Mouse (Mus musculus): ENCODE measurements around the gene Abhd16a. TPM values are rescaled to one million over a fixed set of nuclear protein-coding genes. Genes with fewer than 3 reads are reported as not detected.
A peak's percentile ranks its signal among the peaks of the same experiment; 100 is the strongest.
"Not testable (repeated sequence)": the region's sequence is repeated elsewhere in the genome, so short reads cannot be mapped to it uniquely, and the experiment has no call there.

Abhd16a gene
- polyA plus RNA-seq, 1 experiment from 2014 or later, result 69.9 TPM

DNA sequence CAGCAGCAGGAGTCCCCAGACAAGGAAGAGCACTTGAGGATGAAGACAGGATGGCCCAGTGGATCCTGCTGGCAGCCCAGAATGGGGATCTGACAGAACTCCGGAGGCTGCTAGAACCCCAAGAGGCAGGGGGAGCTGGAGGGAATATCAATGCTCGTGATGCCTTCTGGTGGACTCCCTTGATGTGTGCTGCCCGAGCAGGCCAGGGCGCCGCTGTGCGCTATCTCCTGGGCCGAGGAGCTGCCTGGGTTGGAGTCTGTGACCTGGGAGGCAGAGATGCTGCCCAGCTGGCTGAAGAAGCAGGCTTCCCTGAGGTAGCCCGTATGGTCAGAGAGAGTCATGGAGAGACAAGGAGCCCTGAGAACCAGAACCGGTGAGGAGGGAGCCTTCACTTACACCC is 34.2 kb downstream of the Abhd16a start:
- not testable (repeated sequence) for ATAC-seq; H3K9ac ChIP-seq (ENCODE audit: low read length); H3K9me3 ChIP-seq (replicated peaks; ENCODE audit: control insufficient read depth, low read length); DNase-seq (ENCODE audit: low spot score); H3K4me2 ChIP-seq (ENCODE audit: low read length); H3K27me3 ChIP-seq (replicated peaks; ENCODE audit: control insufficient read depth, insufficient read depth, low read length); H3K4me3 ChIP-seq (ENCODE audit: low read depth, low read length); H3K27ac ChIP-seq (ENCODE audit: low read depth, low read length)
- Histone ChIP-seq H3K36me3 (ENCODE audit: control insufficient read depth, insufficient read depth, low read length) (peaks cover 35% of the 10 kb centered on the region), H3K4me1 (ENCODE audit: control insufficient read depth, insufficient read depth, low read length) (peaks cover 15% of the 10 kb centered on the region)
- WGBS, result 94% methylated on average over 9 of the region's 9 CpGs

DNA sequence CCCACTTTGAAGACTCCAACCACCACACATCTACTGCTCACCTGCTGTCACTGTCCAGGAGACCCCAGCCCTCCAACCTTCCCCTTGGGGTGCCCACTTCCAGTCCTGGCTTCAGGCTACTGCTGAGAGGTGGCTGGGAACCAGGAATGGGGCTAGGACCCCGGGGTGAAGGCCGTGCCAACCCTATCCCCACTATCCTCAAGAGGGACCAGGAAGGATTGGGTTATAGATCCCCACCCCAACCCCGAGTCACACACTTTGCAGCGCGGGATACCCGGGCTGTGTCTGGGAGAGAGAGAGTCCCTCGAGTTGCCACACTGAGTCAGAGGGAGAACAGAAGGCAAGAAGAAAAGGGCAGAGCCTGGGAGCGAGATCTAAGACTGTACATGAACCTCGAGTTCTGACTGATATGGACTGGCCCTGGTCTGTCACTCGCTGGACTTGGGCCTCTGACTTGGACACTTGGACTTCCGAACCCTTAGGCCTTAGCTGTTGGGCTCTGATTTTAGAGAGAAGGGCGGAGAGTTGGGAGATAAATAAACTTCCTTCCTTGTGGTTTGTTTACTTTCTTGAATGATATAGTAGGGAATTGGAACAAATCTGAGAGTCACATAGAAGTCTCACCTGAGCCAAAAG is 35.3 kb downstream of the Abhd16a start:
- Histone ChIP-seq H3K4me1 (ENCODE audit: control insufficient read depth, insufficient read depth, low read length) (peaks cover 15% of the 10 kb centered on the region), H3K36me3 (ENCODE audit: control insufficient read depth, insufficient read depth, low read length) (peaks cover 26% of the 10 kb centered on the region)
- DNase-seq (ENCODE audit: low spot score); H3K9ac ChIP-seq (ENCODE audit: low read length); H3K27me3 ChIP-seq (replicated peaks; ENCODE audit: control insufficient read depth, insufficient read depth, low read length); H3K4me3 ChIP-seq (ENCODE audit: low read depth, low read length); H3K4me2 ChIP-seq (ENCODE audit: low read length); H3K27ac ChIP-seq (ENCODE audit: low read depth, low read length); ATAC-seq; H3K9me3 ChIP-seq (replicated peaks; ENCODE audit: control insufficient read depth, low read length): not testable (repeated sequence)
- WGBS, result 92% methylated on average over 12 of the region's 12 CpGs

DNA sequence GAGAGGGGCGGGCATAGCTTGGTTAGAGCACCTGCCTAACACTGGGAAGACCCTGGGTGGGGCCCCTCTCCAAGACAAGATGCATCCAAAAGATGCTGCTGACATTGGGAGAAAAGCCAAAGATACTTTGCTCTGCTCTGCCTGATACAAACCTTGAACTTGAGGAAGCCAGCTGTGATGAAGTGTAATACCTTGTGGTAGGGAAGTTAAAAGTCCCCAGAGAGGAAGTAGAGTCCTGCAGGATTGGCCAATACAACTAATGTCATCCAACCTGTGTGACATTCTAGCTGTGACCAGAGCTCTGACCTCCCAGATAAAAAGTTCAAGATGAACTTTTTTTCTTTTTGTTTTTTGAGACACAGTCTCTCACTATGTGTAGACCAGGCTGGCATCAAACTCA is 36.0 kb downstream of the Abhd16a start:
- Histone ChIP-seq H3K4me2 (ENCODE audit: low read length) (0 out of 2 replicates have a peak overlapping the region, but pooled peaks have one; percentile 62), H3K4me3 (ENCODE audit: low read depth, low read length) (no peak overlapping the region), H3K4me1 (ENCODE audit: control insufficient read depth, insufficient read depth, low read length) (peaks cover 12% of the 10 kb centered on the region), H3K9me3 (replicated peaks; ENCODE audit: control insufficient read depth, low read length) (no peaks in the 10 kb centered on the region), H3K27ac (ENCODE audit: low read depth, low read length) (no peak overlapping the region), H3K9ac (ENCODE audit: low read length) (no peak overlapping the region), H3K36me3 (ENCODE audit: control insufficient read depth, insufficient read depth, low read length) (peaks cover 22% of the 10 kb centered on the region), H3K27me3 (replicated peaks; ENCODE audit: control insufficient read depth, insufficient read depth, low read length) (no peaks in the 10 kb centered on the region)
- WGBS, result 96% methylated on average over 1 of the region's 1 CpGs
- ATAC-seq, result no peak
- DNase-seq (ENCODE audit: low spot score), result no peak

DNA sequence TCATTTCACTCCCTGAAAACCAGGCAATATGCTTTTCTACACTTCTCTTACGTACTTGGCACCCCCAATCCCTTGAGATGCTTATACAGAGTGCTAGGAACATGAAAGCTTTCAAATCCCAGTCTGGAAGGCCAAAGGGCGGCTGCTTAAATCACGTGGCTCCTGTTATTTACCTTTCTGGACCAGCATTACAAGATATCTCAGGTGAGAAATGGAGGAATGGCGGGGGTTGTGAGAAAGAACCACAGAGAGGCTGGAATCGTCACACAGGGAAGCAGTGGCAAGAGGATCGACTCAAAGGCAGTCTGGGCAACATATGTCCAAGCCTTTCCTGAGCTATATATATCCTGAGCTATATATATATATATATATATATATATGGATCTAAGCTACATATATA is 36.5 kb downstream of the Abhd16a start:
- H3K4me1 ChIP-seq (ENCODE audit: control insufficient read depth, insufficient read depth, low read length), result peaks cover 7% of the 10 kb centered on the region; the same call in 1 of the 2 replicates
- no peak for ATAC-seq
- DNase-seq (ENCODE audit: low spot score), result no peak
- H3K27ac ChIP-seq (ENCODE audit: low read depth, low read length), result no peak overlapping the region
- no peaks in the 10 kb centered on the region for H3K27me3 ChIP-seq (replicated peaks; ENCODE audit: control insufficient read depth, insufficient read depth, low read length)
- peak overlapping the region; percentile 62 for H3K4me2 ChIP-seq (ENCODE audit: low read length)
- H3K9ac ChIP-seq (ENCODE audit: low read length), result peak overlapping the region; percentile 84
- peaks cover 26% of the 10 kb centered on the region for H3K36me3 ChIP-seq (ENCODE audit: control insufficient read depth, insufficient read depth, low read length)
- WGBS, result 35% methylated on average over 6 of the region's 6 CpGs
- no peaks in the 10 kb centered on the region for H3K9me3 ChIP-seq (replicated peaks; ENCODE audit: control insufficient read depth, low read length)
- peak overlapping the region; percentile 49 for H3K4me3 ChIP-seq (ENCODE audit: low read depth, low read length)

DNA sequence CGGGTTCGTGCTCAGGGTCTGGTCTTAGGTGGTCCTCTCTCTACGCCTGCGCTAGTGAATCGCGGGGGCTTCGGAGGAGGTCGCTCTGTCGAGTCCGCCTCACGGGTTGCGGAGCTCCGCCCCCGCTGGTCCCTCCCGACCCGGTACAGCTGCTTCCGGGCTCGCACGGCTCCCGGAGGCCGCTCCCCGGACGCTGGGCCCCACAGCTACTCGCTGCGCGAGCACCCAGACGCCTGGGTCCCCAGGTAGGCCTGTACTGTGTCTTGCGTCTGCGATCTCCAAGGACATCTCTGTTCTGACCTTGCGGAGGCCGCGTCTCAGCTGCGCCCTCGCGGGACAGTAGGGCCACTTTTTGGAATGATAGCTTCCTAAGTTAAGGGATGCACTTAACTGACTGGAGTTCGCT is 37.1 kb downstream of the Abhd16a start, which contains the start of gene D17H6S53E:
Gene D17H6S53E (plus strand): TSS at position 168 of the 406 bp plus-strand sequence.
- H3K36me3 ChIP-seq (ENCODE audit: control insufficient read depth, insufficient read depth, low read length), result peaks cover 26% of the 10 kb centered on the region
- ATAC-seq, result peak; percentile 47
- H3K27me3 ChIP-seq (replicated peaks; ENCODE audit: control insufficient read depth, insufficient read depth, low read length), result no peaks in the 10 kb centered on the region
- H3K4me1 ChIP-seq (ENCODE audit: control insufficient read depth, insufficient read depth, low read length), result peaks cover 7% of the 10 kb centered on the region; the same call in 1 of the 2 replicates
- H3K9ac ChIP-seq (ENCODE audit: low read length), result peak within 1 kb of the TSS; percentile 84
- peak within 1 kb of the TSS; percentile 62 for H3K4me2 ChIP-seq (ENCODE audit: low read length)
- peak within 1 kb of the TSS; percentile 45 for H3K27ac ChIP-seq (ENCODE audit: low read depth, low read length)
- DNase-seq (ENCODE audit: low spot score), result peak; percentile 78
- WGBS, result 1% methylated on average over 36 of the region's 36 CpGs
- H3K4me3 ChIP-seq (ENCODE audit: low read depth, low read length), result peak within 1 kb of the TSS; percentile 49
- H3K9me3 ChIP-seq (replicated peaks; ENCODE audit: control insufficient read depth, low read length), result no peaks in the 10 kb centered on the region

DNA sequence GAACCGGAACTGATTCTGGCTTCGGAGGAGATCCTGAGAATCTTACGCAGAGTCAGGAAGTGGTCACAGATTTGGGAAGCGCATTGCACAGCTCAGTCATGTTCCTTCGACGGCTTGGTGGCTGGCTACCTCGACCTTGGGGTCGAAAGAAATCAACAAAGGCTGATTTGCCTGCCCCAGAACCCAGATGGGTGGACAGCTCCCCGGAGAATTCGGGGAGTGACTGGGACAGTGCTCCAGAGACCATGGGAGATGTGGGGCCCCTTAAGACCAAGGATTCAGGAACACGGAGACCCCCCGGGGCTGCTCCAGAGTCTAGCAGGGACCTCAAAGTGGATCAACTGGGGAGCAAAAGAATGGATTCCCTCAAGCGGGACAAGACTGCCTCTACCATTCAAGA is 38.0 kb downstream of the Abhd16a start:
- Histone ChIP-seq H3K9me3 (replicated peaks; ENCODE audit: control insufficient read depth, low read length) (no peaks in the 10 kb centered on the region), H3K27me3 (replicated peaks; ENCODE audit: control insufficient read depth, insufficient read depth, low read length) (no peaks in the 10 kb centered on the region), H3K4me2 (ENCODE audit: low read length) (peak overlapping the region; percentile 62), H3K4me3 (ENCODE audit: low read depth, low read length) (peak overlapping the region; percentile 49), H3K27ac (ENCODE audit: low read depth, low read length) (no peak overlapping the region), H3K36me3 (ENCODE audit: control insufficient read depth, insufficient read depth, low read length) (peaks cover 26% of the 10 kb centered on the region), H3K4me1 (ENCODE audit: control insufficient read depth, insufficient read depth, low read length) (peaks cover 7% of the 10 kb centered on the region; the same call in 1 of the 2 replicates), H3K9ac (ENCODE audit: low read length) (peak overlapping the region; percentile 84)
- WGBS, result 80% methylated on average over 13 of the region's 13 CpGs
- DNase-seq (ENCODE audit: low spot score), result no peak
- ATAC-seq, result no peak

DNA sequence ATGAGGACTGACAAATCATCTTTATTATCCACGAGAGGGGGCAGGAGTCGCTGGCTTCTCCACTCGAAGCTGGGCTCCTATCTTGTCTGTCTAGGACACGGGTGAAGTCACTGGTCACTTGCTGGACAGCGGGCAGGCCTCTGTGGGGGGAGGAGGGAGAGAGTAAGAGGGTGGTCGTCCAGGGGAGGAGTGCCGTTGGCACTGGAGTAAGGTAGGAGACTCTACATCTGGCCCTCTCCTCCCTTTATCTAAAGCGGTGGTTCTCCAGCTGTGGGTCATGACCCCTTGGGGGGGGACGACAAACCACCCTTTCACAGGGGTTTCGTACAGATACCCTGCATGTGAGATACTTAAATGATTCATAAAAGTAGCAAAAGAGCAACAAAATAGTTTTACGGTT is 39.9 kb downstream of the Abhd16a start:
- Histone ChIP-seq H3K27me3 (replicated peaks; ENCODE audit: control insufficient read depth, insufficient read depth, low read length) (no peaks in the 10 kb centered on the region), H3K4me2 (ENCODE audit: low read length) (no peak overlapping the region), H3K36me3 (ENCODE audit: control insufficient read depth, insufficient read depth, low read length) (peaks cover 20% of the 10 kb centered on the region; the same call in 1 of the 2 replicates), H3K9ac (ENCODE audit: low read length) (no peak overlapping the region), H3K4me1 (ENCODE audit: control insufficient read depth, insufficient read depth, low read length) (peaks cover 7% of the 10 kb centered on the region; the same call in 1 of the 2 replicates), H3K27ac (ENCODE audit: low read depth, low read length) (no peak overlapping the region), H3K4me3 (ENCODE audit: low read depth, low read length) (no peak overlapping the region), H3K9me3 (replicated peaks; ENCODE audit: control insufficient read depth, low read length) (no peaks in the 10 kb centered on the region)
- no peak for ATAC-seq
- no peak for DNase-seq (ENCODE audit: low spot score)
- 82% methylated on average over 11 of the region's 11 CpGs for WGBS

DNA sequence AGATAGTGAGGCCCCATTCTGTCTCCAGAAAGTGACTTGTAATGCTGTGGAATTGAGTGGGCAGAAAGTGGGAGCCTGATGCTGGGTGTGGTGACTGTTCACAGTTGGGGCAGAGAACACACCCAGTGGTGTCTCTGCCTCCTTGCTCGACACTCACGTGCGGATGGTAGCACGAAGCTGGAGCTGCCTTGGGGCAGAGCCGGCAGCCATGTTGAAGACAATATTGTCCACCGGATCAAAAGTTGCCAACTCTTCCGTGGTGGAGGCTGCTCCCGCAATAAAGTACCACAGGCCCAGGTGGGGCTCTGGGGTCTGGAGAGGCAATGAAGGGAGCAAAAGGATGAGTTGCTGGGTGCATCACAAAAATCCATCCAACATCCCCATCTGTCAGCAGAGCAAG is 42.0 kb downstream of the Abhd16a start:
- 95% methylated on average over 8 of the region's 8 CpGs for WGBS
- no peak for DNase-seq (ENCODE audit: low spot score)
- H3K36me3 ChIP-seq (ENCODE audit: control insufficient read depth, insufficient read depth, low read length), result 0 out of 2 replicates have a peak, but pooled peaks cover 10% of the 10 kb centered on the region
- H3K9ac ChIP-seq (ENCODE audit: low read length), result no peak overlapping the region
- no peaks in the 10 kb centered on the region for H3K27me3 ChIP-seq (replicated peaks; ENCODE audit: control insufficient read depth, insufficient read depth, low read length)
- no peak overlapping the region for H3K4me2 ChIP-seq (ENCODE audit: low read length)
- no peak overlapping the region for H3K4me3 ChIP-seq (ENCODE audit: low read depth, low read length)
- H3K4me1 ChIP-seq (ENCODE audit: control insufficient read depth, insufficient read depth, low read length), result 0 out of 2 replicates have a peak, but pooled peaks cover 4% of the 10 kb centered on the region
- no peak overlapping the region for H3K27ac ChIP-seq (ENCODE audit: low read depth, low read length)
- no peaks in the 10 kb centered on the region for H3K9me3 ChIP-seq (replicated peaks; ENCODE audit: control insufficient read depth, low read length)
- ATAC-seq, result no peak

DNA sequence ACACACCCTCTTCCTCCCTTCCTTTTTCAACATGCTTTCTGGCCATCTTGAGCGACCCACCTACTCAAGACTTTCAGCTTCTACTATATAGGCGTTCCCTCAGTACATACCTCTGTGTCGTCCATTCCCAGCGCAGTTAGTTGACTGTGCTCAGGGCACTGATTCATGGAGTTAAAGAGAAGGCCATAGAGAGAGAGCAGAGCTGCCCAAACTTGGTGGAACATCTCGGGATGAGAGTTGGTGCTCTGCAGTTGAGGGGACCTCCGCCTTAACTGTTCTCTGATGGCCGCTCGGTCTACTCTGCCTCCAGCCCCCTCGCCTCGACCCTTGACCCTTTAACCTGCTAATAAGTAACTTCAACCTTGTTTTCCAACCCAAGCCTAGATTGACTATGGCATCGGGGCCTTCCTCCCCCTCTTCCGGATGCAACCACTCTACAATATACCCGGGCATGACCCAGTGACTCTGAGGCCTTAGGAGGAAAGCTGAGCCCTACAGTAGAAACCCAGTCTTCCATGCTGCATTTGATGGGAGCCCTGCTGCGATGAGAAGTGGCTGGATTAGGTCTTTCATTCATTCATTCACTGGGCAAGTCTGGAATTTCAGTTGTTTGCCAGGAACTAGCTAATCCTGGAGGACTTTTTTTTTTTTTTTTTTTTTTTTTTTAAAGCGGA is 42.6 kb downstream of the Abhd16a start, which contains the start of gene Apom:
Gene Apom (minus strand): TSS at position 551 of the 674 bp plus-strand sequence.
- WGBS, result 83% methylated on average over 15 of the region's 15 CpGs
- Histone ChIP-seq H3K4me1 (ENCODE audit: control insufficient read depth, insufficient read depth, low read length) (peaks cover 6% of the 10 kb centered on the region), H3K27ac (ENCODE audit: low read depth, low read length) (no peak within 1 kb of the TSS), H3K9ac (ENCODE audit: low read length) (no peak within 1 kb of the TSS), H3K9me3 (replicated peaks; ENCODE audit: control insufficient read depth, low read length) (no peaks in the 10 kb centered on the region), H3K27me3 (replicated peaks; ENCODE audit: control insufficient read depth, insufficient read depth, low read length) (no peaks in the 10 kb centered on the region), H3K4me3 (ENCODE audit: low read depth, low read length) (no peak within 1 kb of the TSS), H3K36me3 (ENCODE audit: control insufficient read depth, insufficient read depth, low read length) (0 out of 2 replicates have a peak, but pooled peaks cover 10% of the 10 kb centered on the region), H3K4me2 (ENCODE audit: low read length) (no peak within 1 kb of the TSS)
- DNase-seq (ENCODE audit: low spot score) (no peak), ATAC-seq (no peak)

Data from forebrain, embryonic 14.5 days (tissue).